Comparison of ENCODE assay signal across 9 mouse cellular contexts in genomic region chr9:121000641-121001320, GRCm38 (mm10).
A peak's percentile ranks its signal among the peaks of the same experiment; 100 is the strongest.
DNase-seq lines count a peak whose midpoint lies in the region; ATAC-seq lines count a peak whose summit lies in the region.
"Had no signal": no experiment of that assay in that cellular context is flagged by ENCODE, and none has a peak within 500 bp of the region (broad histone marks: within the 10 kb centered on the region; RNA-seq: fewer than 3 reads in every experiment).

No protein-coding gene starts in this region.

- peak; percentile 76 for ATAC-seq in heart, embryonic 12.5 days (ENCODE audit: insufficient number of reproducible peaks, low FRiP score)
- peak; percentile 75 for ATAC-seq in intestine, embryonic 15.5 days
- ATAC-seq in limb, embryonic 15.5 days (ENCODE audit: insufficient number of reproducible peaks, low FRiP score, low TSS enrichment, low read depth), result no peak

- H3K4me2 ChIP-seq in heart, embryonic 12.5 days, result no peak overlapping the region
- 0 out of 2 replicates have a peak overlapping the region, but pooled peaks have one; percentile 3 for H3K4me2 ChIP-seq in intestine, embryonic 15.5 days (replicated peaks)
- H3K4me2 ChIP-seq in limb, embryonic 15.5 days, result no peak overlapping the region
- H3K4me2 ChIP-seq: neural tube, embryonic 12.5 days had no signal

- no peaks in the 10 kb centered on the region for H3K9me3 ChIP-seq in heart, embryonic 12.5 days (replicated peaks)
- H3K9me3 ChIP-seq in intestine, embryonic 15.5 days, result no peaks in the 10 kb centered on the region
- H3K9me3 ChIP-seq in limb, embryonic 15.5 days, result no peaks in the 10 kb centered on the region
- H3K9me3 ChIP-seq: neural tube, embryonic 12.5 days had no signal

- DNase-seq in heart, adult 9 months (ENCODE audit: low spot score in 2 of 2), result no peak
- peak; percentile 37 for DNase-seq in Muller cell, postnatal 12 days (ENCODE audit: inconsistent ontology term)
- no peak for DNase-seq in urinary bladder, postnatal 4 days (ENCODE audit: low spot score in 2 of 2)
- DNase-seq in thymus, postnatal 25 days, result no peak
- DNase-seq in urinary bladder, adult 18-20 months (ENCODE audit: low spot score in 2 of 2), result no peak

- H3K36me3 ChIP-seq in heart, embryonic 12.5 days, result no peaks in the 10 kb centered on the region
- H3K36me3 ChIP-seq in intestine, embryonic 15.5 days, result no peaks in the 10 kb centered on the region
- no peaks in the 10 kb centered on the region for H3K36me3 ChIP-seq in limb, embryonic 15.5 days
- H3K36me3 ChIP-seq: neural tube, embryonic 12.5 days had no signal

- no peak overlapping the region for H3K4me3 ChIP-seq in heart, embryonic 12.5 days
- H3K4me3 ChIP-seq in intestine, embryonic 15.5 days (replicated peaks), result no peak overlapping the region
- no peak overlapping the region for H3K4me3 ChIP-seq in limb, embryonic 15.5 days
- H3K4me3 ChIP-seq: neural tube, embryonic 12.5 days had no signal

- 0 out of 2 replicates have a peak overlapping the region, but pooled peaks have one; percentile 39 for H3K9ac ChIP-seq in heart, embryonic 12.5 days
- no peak overlapping the region for H3K9ac ChIP-seq in intestine, embryonic 15.5 days
- no peak overlapping the region for H3K9ac ChIP-seq in limb, embryonic 15.5 days
- H3K9ac ChIP-seq: neural tube, embryonic 12.5 days had no signal

- H3K4me1 ChIP-seq in heart, embryonic 12.5 days (replicated peaks), result peaks cover 22% of the 10 kb centered on the region
- H3K4me1 ChIP-seq in intestine, embryonic 15.5 days (replicated peaks), result peaks cover 22% of the 10 kb centered on the region
- peaks cover 35% of the 10 kb centered on the region for H3K4me1 ChIP-seq in limb, embryonic 15.5 days

- no peaks in the 10 kb centered on the region for H3K27me3 ChIP-seq in heart, embryonic 12.5 days (replicated peaks)
- no peaks in the 10 kb centered on the region for H3K27me3 ChIP-seq in intestine, embryonic 15.5 days (replicated peaks)
- no peaks in the 10 kb centered on the region for H3K27me3 ChIP-seq in limb, embryonic 15.5 days
- H3K27me3 ChIP-seq: neural tube, embryonic 12.5 days had no signal

- 45% methylated on average over 7 of the region's 7 CpGs for WGBS in heart, embryonic 12.5 days
- WGBS in intestine, embryonic 15.5 days, result 42% methylated on average over 7 of the region's 7 CpGs
- WGBS in limb, embryonic 15.5 days, result 55% methylated on average over 7 of the region's 7 CpGs

- peak overlapping the region; percentile 69 for H3K27ac ChIP-seq in heart, embryonic 12.5 days (ENCODE audit: poor library complexity, severe bottlenecking)
- H3K27ac ChIP-seq in intestine, embryonic 15.5 days, result peak overlapping the region; percentile 52
- H3K27ac ChIP-seq in limb, embryonic 15.5 days, result peak overlapping the region; percentile 48
- H3K27ac ChIP-seq: neural tube, embryonic 12.5 days had no signal
